Mouse (Mus musculus) left cerebral cortex, postnatal 25 days (tissue): ENCODE data around the gene Ccar1. TPM values are rescaled to one million over a fixed set of nuclear protein-coding genes. Genes with fewer than 3 reads are reported as not detected.
"Not testable (repeated sequence)": the region's sequence is repeated elsewhere in the genome, so short reads cannot be mapped to it uniquely, and the experiment has no call there.

Source experiments
- DNase-seq, 2 experiments: peaks; one replicate each; pipeline ENCODE4 v3.0.0; 2022; ENCODE audit warnings: low spot score in 2 of 2, mixed read lengths in 1 of 2
- intact Hi-C: fragments of 180-260 bp; cut with DNase I; formaldehyde crosslinking; loops from one replicate; pipeline ENCODE4 v1.15.1; 2025
- total RNA-seq, 2 experiments: library from RNA; stranded (reverse); gene quantifications; 2 replicates each; pipeline ENCODE4 v1.2.3; 2021

Ccar1 gene
- total RNA-seq, 2 experiments from 2014 or later: 53.5 to 55.1 TPM

DNA sequence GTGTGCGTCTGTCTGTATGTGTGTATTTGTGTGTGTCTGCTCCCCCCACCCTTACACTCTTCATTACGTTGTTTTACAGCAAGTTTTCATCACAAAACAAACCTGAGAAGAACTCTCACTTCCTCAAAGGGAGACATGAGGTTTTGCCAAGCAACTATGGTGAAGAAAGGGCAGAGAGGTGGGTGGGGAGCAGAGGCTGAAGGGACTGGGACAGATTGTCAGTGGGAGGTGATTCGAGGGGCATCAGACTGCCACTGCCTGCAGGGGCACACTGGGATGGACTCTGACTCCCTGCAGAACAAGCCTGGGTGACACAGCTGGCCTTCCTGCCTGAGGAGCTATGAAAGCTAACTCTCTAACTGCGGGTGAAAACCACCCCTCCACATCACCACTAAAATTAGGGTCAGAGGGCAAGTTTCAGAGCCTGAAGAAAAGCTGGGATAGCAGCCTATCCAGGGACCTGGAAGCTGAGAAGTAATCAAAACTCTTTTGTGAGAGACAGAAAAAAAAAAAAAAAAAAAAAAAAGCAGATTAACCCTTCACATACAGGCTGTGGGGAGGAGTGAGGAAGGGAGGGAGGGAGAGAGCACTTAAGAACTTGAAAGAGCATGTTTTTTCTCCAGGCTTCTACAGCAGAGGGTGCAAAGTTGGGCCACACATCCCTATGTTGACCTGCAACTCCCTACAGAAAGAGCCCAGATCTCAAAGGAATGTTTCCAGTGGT, 55.0 kb downstream of the Ccar1 start:
- DNase-seq: no peak
- intact Hi-C loops: no loop called here

DNA sequence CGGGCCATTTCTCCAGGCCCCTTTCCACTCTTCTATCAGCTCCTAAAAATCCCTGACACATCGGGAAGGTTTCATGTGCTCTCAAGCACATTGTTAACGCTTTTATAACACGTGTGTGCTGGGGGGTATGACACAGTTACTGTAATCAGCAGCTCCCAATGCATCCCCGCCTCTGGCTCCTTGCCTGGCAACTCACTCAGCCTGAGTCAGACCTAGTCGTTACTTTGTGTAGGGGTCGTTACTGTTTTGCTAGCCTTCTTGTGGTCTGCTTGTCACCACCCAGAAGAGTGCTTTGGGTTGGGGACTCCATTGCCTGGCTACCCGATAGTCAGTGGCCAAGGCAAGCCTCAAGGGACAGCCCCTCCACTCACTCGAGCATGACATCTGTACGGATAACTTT, 61.3 kb downstream of the Ccar1 start:
- DNase-seq: no peak
- intact Hi-C loops: no loop called here

DNA sequence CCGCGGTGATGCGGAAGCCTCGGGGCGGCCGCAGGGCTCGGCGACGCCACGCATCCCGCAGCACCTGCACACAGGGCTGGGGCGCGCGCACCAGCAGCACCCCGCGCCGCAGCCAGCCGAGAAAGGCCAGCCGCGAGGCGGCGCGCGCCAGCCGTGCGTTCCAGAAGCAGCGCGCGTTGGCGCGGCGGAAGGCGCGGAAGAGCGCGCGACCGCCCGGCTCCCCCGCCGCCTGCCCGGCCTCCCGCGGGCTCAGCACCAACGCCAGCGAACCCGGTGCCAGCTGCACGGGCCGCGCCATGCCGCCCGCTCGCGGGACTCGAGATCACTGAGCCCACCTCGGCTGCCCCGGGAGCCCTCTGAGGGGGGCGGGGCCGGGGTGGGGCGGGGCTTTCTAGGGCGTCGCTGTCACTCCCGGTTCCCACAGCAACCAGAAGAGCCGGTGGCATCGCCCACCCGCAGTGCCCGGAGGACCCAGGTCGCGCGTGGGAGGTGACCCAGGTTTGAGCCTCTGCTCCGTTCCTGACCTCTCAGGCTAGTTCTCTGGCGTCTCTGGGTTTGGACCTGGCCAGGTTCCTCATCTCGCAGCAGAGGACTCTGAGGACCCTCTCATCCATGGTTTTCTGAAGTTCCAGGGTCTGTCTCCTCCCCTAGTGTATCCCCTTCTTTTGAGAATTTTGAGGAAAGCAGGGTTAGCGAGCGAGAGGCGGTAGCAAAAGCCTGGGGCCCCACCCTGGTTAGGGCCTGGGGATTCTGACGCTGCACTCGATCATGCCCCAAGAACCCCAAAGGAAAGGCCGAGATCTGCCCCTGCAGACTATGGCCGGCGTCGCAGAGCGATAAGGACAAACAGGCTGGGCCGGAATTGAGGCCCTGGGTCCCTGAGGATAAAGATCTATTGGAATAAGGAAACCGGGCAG, 66.1 kb downstream of the Ccar1 start, which contains the start of gene Stox1:
Gene Stox1, minus strand, starts transcription at position 358 of the 917 bp plus-strand sequence.
- DNase-seq: peak; percentile 57 to 77
- intact Hi-C loops: loop anchor here (1.0 kb wide), 1 partner anchor 75 kb away; the partner anchor contains the start of gene Ddx50

DNA sequence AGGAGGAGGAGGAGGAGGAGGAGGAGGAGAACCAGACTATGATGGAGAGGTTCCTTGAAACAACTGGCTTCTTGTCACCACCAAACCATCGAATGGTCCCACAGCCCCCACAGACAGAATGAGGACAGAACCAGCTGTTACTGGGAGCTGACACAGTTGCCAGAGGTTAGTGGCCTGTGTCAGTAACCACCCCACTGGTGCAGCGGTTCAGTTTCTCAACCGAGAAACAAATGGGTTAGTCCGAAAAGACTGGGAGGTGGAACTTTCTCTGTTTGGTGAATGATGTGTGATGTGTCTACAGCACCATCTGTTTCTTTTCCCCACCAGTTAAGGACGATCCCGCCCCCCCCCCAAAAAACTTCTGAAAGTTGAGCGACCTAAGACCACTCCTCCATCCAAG, 67.2 kb downstream of the Ccar1 start:
- no peak for DNase-seq
- intact Hi-C loops: loop anchor here (1.0 kb wide), 1 partner anchor 74 kb away; the partner anchor contains the start of gene Ddx50

- intact Hi-C loops: no loop called here
- DNase-seq: no peak
Measured at GRCm38 (mm10) chr10:62722701-62723100, 69.4 kb downstream of the Ccar1 start.

DNA sequence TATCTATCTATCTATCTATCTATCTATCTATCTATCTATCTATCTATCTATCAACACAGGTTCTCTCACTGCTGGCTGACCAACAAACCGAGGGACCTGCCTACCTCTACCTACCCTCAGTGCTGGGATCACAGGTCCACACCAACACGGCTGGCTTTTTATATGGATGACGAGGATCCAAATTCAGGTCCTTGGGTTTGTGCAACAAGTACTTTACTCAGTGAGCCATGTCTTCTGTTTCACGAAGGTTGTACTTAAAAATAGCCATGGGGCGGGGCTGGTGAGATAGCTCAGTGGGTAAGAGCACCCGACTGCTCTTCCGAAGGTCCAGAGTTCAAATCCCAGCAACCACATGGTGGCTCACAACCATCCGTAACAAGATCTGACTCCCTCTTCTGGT, 71.5 kb downstream of the Ccar1 start:
- DNase-seq, intact Hi-C loops: not testable (repeated sequence)

GRCm38 (mm10) chr10:62713457-62713856, 78.6 kb downstream of the Ccar1 start:
- intact Hi-C loops: no loop called here

DNA sequence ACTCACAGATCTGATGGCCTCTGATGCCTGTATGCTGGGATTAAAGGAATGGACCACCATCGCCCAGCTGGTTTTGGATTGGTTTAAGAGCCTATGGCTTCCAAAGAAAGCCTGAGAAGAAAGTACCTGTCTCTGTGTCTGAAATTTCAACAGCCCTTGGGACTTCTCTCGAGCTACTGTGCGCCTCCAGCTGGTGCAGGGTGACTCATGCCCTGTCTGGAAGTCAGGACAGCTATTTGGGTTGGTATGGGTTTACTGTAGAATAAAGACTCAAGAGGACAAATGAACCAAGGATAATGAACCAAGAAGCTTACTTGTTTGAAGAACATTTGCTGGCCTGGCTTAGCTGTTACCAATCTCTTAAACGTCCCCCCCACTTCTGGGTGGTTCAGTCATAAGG, 88.5 kb downstream of the Ccar1 start:
- intact Hi-C loops: no loop called here
- peak in 1 of 2 experiments; percentile 23 for DNase-seq

More at GRCm38 (mm10) chr10:62713457-62713856, 78.6 kb downstream of the Ccar1 start:
- no peak for DNase-seq

DNA sequence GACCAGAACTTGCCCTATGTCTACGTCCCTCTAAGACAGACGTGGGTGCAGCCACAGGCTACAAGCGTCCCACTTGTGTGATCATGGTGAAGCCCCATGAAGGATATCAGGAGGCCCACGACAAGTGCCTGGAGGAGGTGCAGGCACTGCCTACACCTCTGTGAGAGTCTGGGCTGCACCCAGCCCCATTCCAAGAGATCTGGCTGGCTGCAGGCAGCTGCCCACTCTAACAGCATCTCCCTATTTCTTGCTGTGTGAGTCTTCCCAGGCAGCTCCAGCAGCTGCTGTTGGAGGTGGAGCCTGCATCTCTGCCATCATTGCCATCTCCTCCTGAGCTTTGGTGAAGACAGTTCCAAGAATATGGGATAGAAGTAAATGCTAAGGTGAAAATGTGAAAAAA, 89.7 kb downstream of the Ccar1 start:
- intact Hi-C loops: no loop called here

More for the DNA sequence above, 89.7 kb downstream of the Ccar1 start:
- peak; percentile 23 to 87 for DNase-seq

Other genes starting within 250 kb of the Ccar1 start
- gene Kif1bp, start 213.8 kb downstream of the Ccar1 start, total RNA-seq: 100 to 1,000 TPM; 169 to 181 TPM
- gene Ddx21, start 190.0 kb downstream of the Ccar1 start, total RNA-seq: 10 to 100 TPM; 21.7 to 22.2 TPM
- gene Ddx50, start 141.1 kb downstream of the Ccar1 start, total RNA-seq: 10 to 100 TPM; 85.1 to 95.6 TPM
- 1 to 10 TPM; 4.8 to 6.9 TPM for gene Stox1, start 66.2 kb downstream of the Ccar1 start, total RNA-seq
- gene Tet1, start 116.7 kb upstream of the Ccar1 start, total RNA-seq: 10 to 100 TPM; 21.1 to 26.0 TPM
- 10 to 100 TPM; 37.4 to 41.9 TPM for gene Slc25a16, start 128.3 kb upstream of the Ccar1 start, total RNA-seq
- gene Dna2, start 154.7 kb upstream of the Ccar1 start, total RNA-seq: 1 to 10 TPM; 1.7 to 1.9 TPM
- gene Rufy2, start 187.9 kb upstream of the Ccar1 start, total RNA-seq: 10 to 100 TPM; 79.0 to 84.4 TPM
- gene Hnrnph3, start 231.9 kb upstream of the Ccar1 start, total RNA-seq: 10 to 100 TPM; 46.3 to 52.0 TPM
- 1 to 10 TPM; 2.1 to 2.4 TPM for gene Pbld2, start 232.0 kb upstream of the Ccar1 start, total RNA-seq